Mouse (Mus musculus): Measurements from ENCODE around the gene Alpk1. TPM values are rescaled to one million over a fixed set of nuclear protein-coding genes. Genes with fewer than 3 reads are reported as not detected.
A peak's percentile ranks its signal among the peaks of the same experiment; 100 is the strongest.

Alpk1 gene
- total RNA-seq, 2 experiments from 2014 or later: 2.4 to 2.7 TPM

GRCm38 (mm10) chr3:127630735-127631372 lies 149.5 kb downstream of the Alpk1 start:
- no peak for DNase-seq (ENCODE audit: low spot score in 2 of 2)

GRCm38 (mm10) chr3:127630190-127630589 lies 150.1 kb downstream of the Alpk1 start:
- no peak for DNase-seq (ENCODE audit: low spot score in 2 of 2)

GRCm38 (mm10) chr3:127628311-127629184 lies 151.8 kb downstream of the Alpk1 start:
- DNase-seq (ENCODE audit: low spot score in 2 of 2): no peak

- DNase-seq (ENCODE audit: low spot score in 2 of 2): no peak
Measured at GRCm38 (mm10) chr3:127627956-127628310, 152.4 kb downstream of the Alpk1 start.

GRCm38 (mm10) chr3:127627151-127627955 lies 153.0 kb downstream of the Alpk1 start:
- no peak for DNase-seq (ENCODE audit: low spot score in 2 of 2)

GRCm38 (mm10) chr3:127626524-127626923 lies 153.8 kb downstream of the Alpk1 start:
- DNase-seq (ENCODE audit: low spot score in 2 of 2): no peak

- no peak for DNase-seq (ENCODE audit: low spot score in 2 of 2)
Measured at GRCm38 (mm10) chr3:127625701-127626399, 154.5 kb downstream of the Alpk1 start.

- DNase-seq (ENCODE audit: low spot score in 2 of 2): peak; percentile 55 to 67
Measured at GRCm38 (mm10) chr3:127625296-127625695, 155.0 kb downstream of the Alpk1 start.

Other genes starting within 250 kb of the Alpk1 start
- gene Larp7, start 227.2 kb downstream of the Alpk1 start, total RNA-seq (2021): 10 to 100 TPM; 26.5 to 27.6 TPM
- gene Zgrf1, start 227.0 kb downstream of the Alpk1 start, total RNA-seq (2021): 1 to 10 TPM; 6.3 to 8.0 TPM
- not detected for gene Neurog2, start 147.4 kb downstream of the Alpk1 start, total RNA-seq (2021)
- gene Tifa, start 9.3 kb upstream of the Alpk1 start, total RNA-seq (2021): 1 to 10 TPM; 1.6 to 2.0 TPM
- gene Ap1ar, start 57.0 kb upstream of the Alpk1 start, total RNA-seq (2021): 10 to 100 TPM; 19.8 to 20.8 TPM
- 1 to 10 TPM; 8.9 to 10.0 TPM for gene Fam241a, start 115.8 kb upstream of the Alpk1 start, total RNA-seq (2021)

Data from gastrocnemius, postnatal 4 days (tissue).